Mouse (Mus musculus): ENCODE data around the gene Cpox. TPM values are rescaled to one million over a fixed set of nuclear protein-coding genes. Genes with fewer than 3 reads are reported as not detected.

Gene Cpox
- total RNA-seq (2021): 10 to 100 TPM; 20.4 to 25.7 TPM

GRCm38 (mm10) chr16:58669917-58670630 lies at the start of gene Cpox:
TSS of gene Cpox (plus strand) at chr16:58670292.
- intact Hi-C loops (cut with DNase I): loop anchor here (2.0 to 10.0 kb wide), 3 partner anchors 59 to 1035 kb away; no protein-coding TSS in a partner anchor
- peak; percentile 80 to 88 for DNase-seq

- intact Hi-C loops (cut with DNase I): loop anchor here (5.0 kb wide), 1 partner anchor 100 kb away; the partner anchor contains the start of gene St3gal6
- DNase-seq: no peak
Observed at GRCm38 (mm10) chr16:58622377-58622776, 47.7 kb upstream of the Cpox start.

- DNase-seq: no peak
- intact Hi-C loops (cut with DNase I): loop anchor here (5.0 kb wide), 1 partner anchor 101 kb away; the partner anchor contains the start of gene St3gal6
Observed at GRCm38 (mm10) chr16:58623114-58623513, 47.0 kb upstream of the Cpox start.

GRCm38 (mm10) chr16:58623944-58624343 lies 46.1 kb upstream of the Cpox start:
- intact Hi-C loops (cut with DNase I): loop anchor here (1.0 to 5.0 kb wide), 3 partner anchors 102 to 325 kb away; partner anchors contain the start of gene St3gal6
- peak; percentile 50 to 71 for DNase-seq

GRCm38 (mm10) chr16:58627597-58628335 lies 42.3 kb upstream of the Cpox start:
- DNase-seq: no peak
- intact Hi-C loops (cut with DNase I): loop anchor here (2.0 to 5.0 kb wide), 3 partner anchors 35 to 775 kb away; no protein-coding TSS in a partner anchor

GRCm38 (mm10) chr16:58628336-58628680 lies 41.8 kb upstream of the Cpox start:
- intact Hi-C loops (cut with DNase I): loop anchor here (2.0 to 5.0 kb wide), 3 partner anchors 34 to 774 kb away; no protein-coding TSS in a partner anchor
- no peak for DNase-seq

GRCm38 (mm10) chr16:58628968-58629367 lies 41.1 kb upstream of the Cpox start:
- DNase-seq: no peak
- intact Hi-C loops (cut with DNase I): loop anchor here (2.0 to 5.0 kb wide), 3 partner anchors 33 to 773 kb away; no protein-coding TSS in a partner anchor

- intact Hi-C loops (cut with DNase I): loop anchor here (2.0 to 5.0 kb wide), 3 partner anchors 33 to 773 kb away; no protein-coding TSS in a partner anchor
- DNase-seq: no peak
Observed at GRCm38 (mm10) chr16:58629736-58630135, 40.4 kb upstream of the Cpox start.

GRCm38 (mm10) chr16:58635866-58636265 lies 34.2 kb upstream of the Cpox start:
- no peak for DNase-seq

GRCm38 (mm10) chr16:58637448-58637847 lies 32.6 kb upstream of the Cpox start:
- intact Hi-C loops (cut with DNase I): no loop called here
- DNase-seq: no peak

More at GRCm38 (mm10) chr16:58635866-58636265, 34.2 kb upstream of the Cpox start:
- intact Hi-C loops (cut with DNase I): no loop called here

- no peak for DNase-seq
- intact Hi-C loops (cut with DNase I): no loop called here
Observed at GRCm38 (mm10) chr16:58638016-58638415, 32.1 kb upstream of the Cpox start.

- DNase-seq: no peak
- intact Hi-C loops (cut with DNase I): no loop called here
Observed at GRCm38 (mm10) chr16:58638689-58639175, 31.4 kb upstream of the Cpox start, which contains the start of gene E330017A01Rik. TSS of gene E330017A01Rik (minus strand) at chr16:58638739.

GRCm38 (mm10) chr16:58649979-58650378 lies 20.1 kb upstream of the Cpox start:
- intact Hi-C loops (cut with DNase I): no loop called here

GRCm38 (mm10) chr16:58655751-58656150 lies 14.3 kb upstream of the Cpox start:
- no peak for DNase-seq
- intact Hi-C loops (cut with DNase I): no loop called here

More at GRCm38 (mm10) chr16:58649979-58650378, 20.1 kb upstream of the Cpox start:
- no peak for DNase-seq

GRCm38 (mm10) chr16:58656526-58656925 lies 13.6 kb upstream of the Cpox start:
- DNase-seq: no peak
- intact Hi-C loops (cut with DNase I): no loop called here

- intact Hi-C loops (cut with DNase I): no loop called here
- DNase-seq: no peak
Observed at GRCm38 (mm10) chr16:58658668-58659067, 11.4 kb upstream of the Cpox start.

GRCm38 (mm10) chr16:58661826-58662225 lies 8.3 kb upstream of the Cpox start:
- intact Hi-C loops (cut with DNase I): loop anchor here (5.0 to 10.0 kb wide), 4 partner anchors 35 to 1027 kb away; no protein-coding TSS in a partner anchor
- DNase-seq: no peak

GRCm38 (mm10) chr16:58662287-58662791 lies 7.8 kb upstream of the Cpox start:
- intact Hi-C loops (cut with DNase I): loop anchor here (5.0 to 10.0 kb wide), 4 partner anchors 35 to 1028 kb away; no protein-coding TSS in a partner anchor
- no peak for DNase-seq

GRCm38 (mm10) chr16:58663021-58663420 lies 7.1 kb upstream of the Cpox start:
- DNase-seq: no peak
- intact Hi-C loops (cut with DNase I): loop anchor here (5.0 to 10.0 kb wide), 4 partner anchors 36 to 1028 kb away; no protein-coding TSS in a partner anchor

GRCm38 (mm10) chr16:58663816-58664215 lies 6.3 kb upstream of the Cpox start:
- no peak for DNase-seq
- intact Hi-C loops (cut with DNase I): loop anchor here (5.0 to 10.0 kb wide), 4 partner anchors 37 to 1029 kb away; no protein-coding TSS in a partner anchor

Measured in heart, postnatal 10 days (tissue).